9 mouse cellular contexts compared by ENCODE assay signal in genomic region chr6:113195596-113195992, GRCm38 (mm10). TPM values are rescaled to one million over a fixed set of nuclear protein-coding genes. Genes with fewer than 3 reads are reported as not detected.
DNase-seq lines count a peak whose midpoint lies in the region; ATAC-seq lines count a peak whose summit lies in the region.
"Had no signal": no experiment of that assay in that cellular context is flagged by ENCODE, and none has a peak within 500 bp of the region (broad histone marks: within the 10 kb centered on the region; RNA-seq: fewer than 3 reads in every experiment).

No protein-coding gene starts in this region.

- peak overlapping the region; percentile 82 for H3K4me2 ChIP-seq in kidney, embryonic 16.5 days (replicated peaks; ENCODE audit: low read depth, low read length)
- H3K4me2 ChIP-seq in hindbrain, embryonic 13.5 days: peak overlapping the region; percentile 89
- peak overlapping the region; percentile 97 for H3K4me2 ChIP-seq in neural tube, embryonic 12.5 days (replicated peaks)

- H3K9ac ChIP-seq in kidney, embryonic 16.5 days (replicated peaks; ENCODE audit: low read length): no peak overlapping the region
- H3K9ac ChIP-seq in hindbrain, embryonic 13.5 days: peak overlapping the region; percentile 96
- peak overlapping the region; percentile 91 for H3K9ac ChIP-seq in neural tube, embryonic 12.5 days

- H3K9me3 ChIP-seq in kidney, embryonic 16.5 days (ENCODE audit: low read length): no peaks in the 10 kb centered on the region
- no peaks in the 10 kb centered on the region for H3K9me3 ChIP-seq in hindbrain, embryonic 13.5 days
- no peaks in the 10 kb centered on the region for H3K9me3 ChIP-seq in neural tube, embryonic 12.5 days

- peaks cover 43% of the 10 kb centered on the region for H3K27me3 ChIP-seq in kidney, embryonic 16.5 days (ENCODE audit: insufficient read depth, low read length)
- H3K27me3 ChIP-seq in hindbrain, embryonic 13.5 days: peaks cover 13% of the 10 kb centered on the region
- H3K27me3 ChIP-seq in neural tube, embryonic 12.5 days (replicated peaks): peaks cover 5% of the 10 kb centered on the region; the same call in 1 of the 2 replicates

- ATAC-seq in kidney, embryonic 16.5 days (ENCODE audit: low FRiP score, low TSS enrichment): no peak
- peak; percentile 52 for ATAC-seq in hindbrain, embryonic 13.5 days (ENCODE audit: low FRiP score)
- ATAC-seq in neural tube, embryonic 12.5 days (ENCODE audit: low FRiP score, low read depth): peak; percentile 22
- no peak for ATAC-seq in megakaryocyte, adult 5-6 weeks (ENCODE audit: poor library complexity, severe bottlenecking)
- ATAC-seq: inflammation-experienced regulatory T-cells, adult 6 months had no signal

- H3K4me1 ChIP-seq in kidney, embryonic 16.5 days (ENCODE audit: insufficient read depth, low read length): peaks cover 12% of the 10 kb centered on the region
- peaks cover 42% of the 10 kb centered on the region for H3K4me1 ChIP-seq in hindbrain, embryonic 13.5 days (replicated peaks)
- H3K4me1 ChIP-seq in neural tube, embryonic 12.5 days: peaks cover 29% of the 10 kb centered on the region

- H3K27ac ChIP-seq in kidney, embryonic 16.5 days (ENCODE audit: low read length): no peak overlapping the region
- peak overlapping the region; percentile 84 for H3K27ac ChIP-seq in hindbrain, embryonic 13.5 days
- H3K27ac ChIP-seq in neural tube, embryonic 12.5 days: no peak overlapping the region

- 17% methylated on average over 9 of the region's 9 CpGs for WGBS in kidney, embryonic 16.5 days
- WGBS in hindbrain, embryonic 13.5 days: 4% methylated on average over 9 of the region's 9 CpGs
- WGBS in neural tube, embryonic 12.5 days: 12% methylated on average over 9 of the region's 9 CpGs

- H3K4me3 ChIP-seq in kidney, embryonic 16.5 days (ENCODE audit: low read length): peak overlapping the region; percentile 51; the same call in 1 of the 2 replicates
- peak overlapping the region; percentile 82 for H3K4me3 ChIP-seq in hindbrain, embryonic 13.5 days
- H3K4me3 ChIP-seq in neural tube, embryonic 12.5 days: peak overlapping the region; percentile 82

- DNase-seq in kidney, postnatal 14 days: no peak
- peak; percentile 40 for DNase-seq in embryo, embryonic 10.5 days (ENCODE audit: low spot score)
- DNase-seq in adrenal gland, postnatal 10 days: no peak
- DNase-seq in adrenal gland, postnatal 4 days (ENCODE audit: low spot score in 2 of 2): no peak

- H3K36me3 ChIP-seq in kidney, embryonic 16.5 days (ENCODE audit: insufficient read depth, low read length): no peaks in the 10 kb centered on the region
- peaks cover 11% of the 10 kb centered on the region for H3K36me3 ChIP-seq in hindbrain, embryonic 13.5 days
- no peaks in the 10 kb centered on the region; the same call in 1 of the 2 replicates for H3K36me3 ChIP-seq in neural tube, embryonic 12.5 days

RNA-seq across cellular contexts. Expression of gene Lhfpl4, which starts 0.4 kb away (rescaled TPM):
- 0.60 and 0.94 TPM in 2 replicates for polyA plus RNA-seq in kidney, embryonic 16.5 days (2015; fragmentation: Nextera tagmentation; extraction: Ambion mirVana)
- 52.3 and 57.0 TPM in 2 replicates for polyA plus RNA-seq in hindbrain, embryonic 13.5 days (2015; fragmentation: Nextera tagmentation; extraction: Ambion mirVana)
- 40.8 and 42.7 TPM in 2 replicates for polyA plus RNA-seq in neural tube, embryonic 12.5 days (2016; fragmentation: Nextera tagmentation; extraction: Ambion mirVana)
- total RNA-seq in adrenal gland, postnatal 10 days (2021): 1 to 10 TPM; 3.2 to 4.8 TPM
- 0.18 TPM in 1 of 2 replicates, not detected in the other for total RNA-seq in megakaryocyte, adult 5-6 weeks (2015)
- total RNA-seq in megakaryocyte, adult 5-6 weeks (2017): not detected in 2 replicates
- 1 to 10 TPM; 8.1 to 8.8 TPM for total RNA-seq in adrenal gland, postnatal 4 days (2021)

RNA-seq across cellular contexts. Expression of gene Mtmr14, which starts 42.0 kb away (rescaled TPM):
- 35.5 and 37.0 TPM in 2 replicates for polyA plus RNA-seq in kidney, embryonic 16.5 days (2015; fragmentation: Nextera tagmentation; extraction: Ambion mirVana)
- polyA plus RNA-seq in hindbrain, embryonic 13.5 days (2015; fragmentation: Nextera tagmentation; extraction: Ambion mirVana): 34.7 and 35.5 TPM in 2 replicates
- polyA plus RNA-seq in neural tube, embryonic 12.5 days (2016; fragmentation: Nextera tagmentation; extraction: Ambion mirVana): 46.0 and 48.6 TPM in 2 replicates
- 10 to 100 TPM; 27.4 to 35.3 TPM for total RNA-seq in adrenal gland, postnatal 10 days (2021)
- 30.6 and 34.0 TPM in 2 replicates for total RNA-seq in megakaryocyte, adult 5-6 weeks (2015)
- 56.5 and 60.9 TPM in 2 replicates for total RNA-seq in megakaryocyte, adult 5-6 weeks (2017)
- total RNA-seq in adrenal gland, postnatal 4 days (2021): 10 to 100 TPM; 25.8 to 26.2 TPM

Comparison
In these comparisons a context has a peak if more than half of its experiments do, and no peak if none do; other contexts are left out.
1. ATAC-seq: peak in hindbrain, embryonic 13.5 days (single experiment) and neural tube, embryonic 12.5 days (single experiment); none in kidney, embryonic 16.5 days (single experiment) and megakaryocyte, adult 5-6 weeks (single experiment).
2. Peak in every context shown above with its lines, with median percentiles within 50 percentile points of each other: H3K4me2 ChIP-seq and H3K4me3 ChIP-seq.